Mouse (Mus musculus) right cerebral cortex, postnatal 36 days (tissue): ENCODE data around the gene Olfr1262.

Experiments
- DNase-seq, 2 experiments: peaks; one replicate each; pipeline ENCODE4 v3.0.0; 2022; ENCODE audit warnings: low spot score in 2 of 2, mixed read lengths in 1 of 2

Olfr1262 gene

GRCm38 (mm10) chr2:89999845-90000244, at the start of gene Olfr1262:
TSS of gene Olfr1262 (plus strand) at chr2:90000145.
- DNase-seq = no peak

GRCm38 (mm10) chr2:89974184-89974583, 25.8 kb upstream of the Olfr1262 start, which contains the start of gene Olfr1260:
TSS of gene Olfr1260 (plus strand) at chr2:89974340.
- DNase-seq = no peak

- DNase-seq = no peak
These were observed 22.2 kb upstream of the Olfr1262 start for GRCm38 (mm10) chr2:89977709-89978108.

DNA sequence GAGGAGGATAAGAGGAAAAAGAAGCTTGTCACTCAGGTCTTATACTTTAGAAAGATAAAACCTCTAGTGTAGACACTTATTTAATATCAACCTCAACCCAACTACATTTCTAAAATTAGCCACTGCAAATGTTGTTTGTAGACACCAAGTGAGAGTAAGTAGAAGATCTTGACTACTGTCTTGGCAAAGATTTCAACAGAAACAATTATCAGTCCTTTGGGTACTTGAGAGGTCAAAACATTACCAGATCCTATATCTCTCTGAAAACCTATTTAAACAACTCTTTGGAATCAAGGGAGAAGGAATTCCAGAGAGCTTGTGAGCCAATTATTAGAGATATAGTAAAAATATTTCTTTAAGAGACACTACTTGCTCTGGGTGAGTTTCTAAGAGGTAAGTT, 9.0 kb upstream of the Olfr1262 start, which contains the start of gene Olfr1261:
TSS of gene Olfr1261 (plus strand) at position 301 of the 400 bp plus-strand sequence.
- no peak for DNase-seq

- DNase-seq = no peak
These were observed 11.9 kb downstream of the Olfr1262 start, which contains the start of gene Olfr1263 for GRCm38 (mm10) chr2:90011831-90012230. TSS of gene Olfr1263 (plus strand) at chr2:90012131.

GRCm38 (mm10) chr2:90025477-90025876, 25.5 kb downstream of the Olfr1262 start, which contains the start of gene Olfr1264:
TSS of gene Olfr1264 (minus strand) at chr2:90025577.
- DNase-seq = no peak

- no peak for DNase-seq
These were observed 35.1 kb downstream of the Olfr1262 start, which contains the start of gene Olfr1265 for GRCm38 (mm10) chr2:90035037-90035436. TSS of gene Olfr1265 (plus strand) at chr2:90035337.
